Mouse (Mus musculus) MEL (cell line): Measurements from ENCODE around the gene Tamm41. TPM values are rescaled to one million over a fixed set of nuclear protein-coding genes. Genes with fewer than 3 reads are reported as not detected.

Source experiments
- DNase-seq: peaks from one replicate; pipeline ENCODE4 v3.0.0; 2011; ENCODE audit warnings: low read depth, low spot score
- H3K27ac ChIP-seq: 2 replicates; pipeline ENCODE4 v1.5.1; 2012; ENCODE audit warnings: low read depth, mild to moderate bottlenecking, control low read depth, low read length, moderate library complexity; ENCODE audit not compliant: control insufficient read depth
- H3K27me3 ChIP-seq, 2 experiments: fragments of 150-350 bp in 1 of 2; sonication (generic) in 1 of 2; 2 replicates each; pipeline ENCODE4 v1.6.1; 2012; ENCODE audit warnings: low read length in 2 of 2, mild to moderate bottlenecking in 2 of 2, improper control_type of control experiment in 1 of 2, moderate library complexity in 1 of 2; ENCODE audit not compliant: insufficient read depth in 2 of 2, control insufficient read depth in 1 of 2
- H3K36me3 ChIP-seq, 2 experiments: 2 replicates each; pipeline ENCODE4 v1.6.1; 2012 to 2014; ENCODE audit warnings: low read length in 2 of 2, improper control_type of control experiment in 1 of 2, inconsistent platforms in 1 of 2, mild to moderate bottlenecking in 1 of 2; ENCODE audit not compliant: insufficient read depth in 2 of 2, control insufficient read depth in 1 of 2
- H3K4me1 ChIP-seq, 2 experiments: fragments of 150-350 bp in 1 of 2; sonication (generic) in 1 of 2; 2 replicates each; pipeline ENCODE4 v1.6.1; 2012; ENCODE audit warnings: low read length in 2 of 2, improper control_type of control experiment in 1 of 2, mild to moderate bottlenecking in 1 of 2; ENCODE audit not compliant: insufficient read depth in 2 of 2, control insufficient read depth in 1 of 2
- H3K4me3 ChIP-seq, 2 experiments: fragments of 150-350 bp in 1 of 2; sonication (generic) in 1 of 2; 2 replicates each; pipeline ENCODE4 v1.5.1; 2012; ENCODE audit warnings: low read depth in 2 of 2, low read length in 2 of 2, mild to moderate bottlenecking in 2 of 2, moderate library complexity in 2 of 2, control low read depth in 1 of 2, improper control_type of control experiment in 1 of 2; ENCODE audit not compliant: control insufficient read depth in 1 of 2, insufficient read depth in 1 of 2
- H3K79me2 ChIP-seq: 2 replicates; pipeline ENCODE4 v1.6.1; 2012; ENCODE audit warnings: mild to moderate bottlenecking, low read length, moderate library complexity; ENCODE audit not compliant: control insufficient read depth, poor library complexity, insufficient read depth
- H3K9ac ChIP-seq: 2 replicates; pipeline ENCODE4 v1.6.1; 2012; ENCODE audit warnings: low read depth, mild to moderate bottlenecking, control low read depth, low read length, moderate library complexity; ENCODE audit not compliant: control insufficient read depth, poor library complexity, severe bottlenecking
- H3K9me3 ChIP-seq: fragments of 150-350 bp; sonication (generic); replicated peaks from 2 replicates; pipeline ENCODE4 v1.6.1; 2012; ENCODE audit warnings: mild to moderate bottlenecking, low read length, improper control_type of control experiment, moderate library complexity; ENCODE audit not compliant: insufficient read depth
- CHD1 ChIP-seq: IDR thresholded peaks from 2 replicates; pipeline ENCODE4 v1.6.1; 2012; ENCODE audit warnings: low read depth, mild to moderate bottlenecking, inconsistent platforms, low read length, improper control_type of control experiment
- CHD2 ChIP-seq: IDR thresholded peaks from 2 replicates; pipeline ENCODE4 v1.6.1; 2011; ENCODE audit warnings: low read length, improper control_type of control experiment
- ELF1 ChIP-seq: IDR thresholded peaks from 2 replicates; pipeline ENCODE4 v1.6.1; 2014; ENCODE audit warnings: low read depth, mild to moderate bottlenecking, inconsistent platforms, low read length, improper control_type of control experiment, moderate library complexity
- GABPA ChIP-seq: IDR thresholded peaks from 2 replicates; pipeline ENCODE4 v1.6.1; 2012; ENCODE audit warnings: low read depth, mild to moderate bottlenecking, inconsistent platforms, low read length, improper control_type of control experiment, moderate library complexity
- HCFC1 ChIP-seq: IDR thresholded peaks from 2 replicates; pipeline ENCODE4 v1.6.1; 2012; ENCODE audit warnings: low read depth, mild to moderate bottlenecking, inconsistent platforms, low read length, improper control_type of control experiment, moderate library complexity
- POLR2A ChIP-seq, 2 experiments: IDR thresholded peaks; 2 replicates each; pipeline ENCODE4 v1.6.1; 2011 to 2012; ENCODE audit warnings: low read length in 2 of 2, mild to moderate bottlenecking in 2 of 2, control low read depth in 1 of 2, improper control_type of control experiment in 1 of 2, low read depth in 1 of 2, moderate library complexity in 1 of 2; ENCODE audit not compliant: control insufficient read depth in 1 of 2, insufficient read depth in 1 of 2, poor library complexity in 1 of 2
- SMC3 ChIP-seq: IDR thresholded peaks from 2 replicates; pipeline ENCODE4 v1.6.1; 2011; ENCODE audit warnings: low read depth, low read length, improper control_type of control experiment
- TCF12 ChIP-seq: IDR thresholded peaks from 2 replicates; pipeline ENCODE4 v1.6.1; 2014; ENCODE audit warnings: low read depth, mild to moderate bottlenecking, inconsistent platforms, low read length, improper control_type of control experiment, moderate library complexity
- UBTF ChIP-seq: IDR thresholded peaks from 2 replicates; pipeline ENCODE4 v1.6.1; 2012; ENCODE audit warnings: low read depth, mild to moderate bottlenecking, inconsistent platforms, low read length, improper control_type of control experiment, moderate library complexity, borderline replicate concordance; ENCODE audit not compliant: insufficient read depth
- USF1 ChIP-seq: IDR thresholded peaks from 2 replicates; pipeline ENCODE4 v1.6.1; 2014; ENCODE audit warnings: low read depth, mild to moderate bottlenecking, inconsistent platforms, low read length, improper control_type of control experiment, moderate library complexity
- ZKSCAN1 ChIP-seq: IDR thresholded peaks from 2 replicates; pipeline ENCODE4 v1.6.1; 2012; ENCODE audit warnings: low read depth, mild to moderate bottlenecking, inconsistent platforms, low read length, improper control_type of control experiment, moderate library complexity
- ZNF384 ChIP-seq: IDR thresholded peaks from 2 replicates; pipeline ENCODE4 v1.6.1; 2012; ENCODE audit warnings: low read depth, mild to moderate bottlenecking, inconsistent platforms, low read length, improper control_type of control experiment
- polyA plus RNA-seq, 2 experiments: library from polyadenylated mRNA; stranded (reverse) in 1 of 2; unstranded in 1 of 2; fragments of >175 nt in 1 of 2; fragments of >200 nt in 1 of 2; gene quantifications; 2 replicates each; pipeline versions ENCODE4 v1.2.1 to v1.2.4; 2012; ENCODE audit warnings: low replicate concordance in 2 of 2, low read depth in 1 of 2; ENCODE audit not compliant: insufficient read length in 2 of 2, insufficient read depth in 1 of 2, missing spikeins in 1 of 2
- total RNA-seq: library from RNA; depleted of rRNA; stranded (reverse); fragments of 300-350 nt; gene quantifications from 2 replicates; pipeline ENCODE4 v1.2.3, GENCODE M21; 2012

Tamm41 gene
- total and polyA plus RNA-seq, 3 experiments: 80.5 to 87.4 TPM; not detected in 1

- Histone ChIP-seq H3K4me3 (no peak overlapping the region), H3K27me3 (no peaks in the 10 kb centered on the region), H3K9me3 (no peaks in the 10 kb centered on the region), H3K36me3 (peaks cover 0 to 2% of the 10 kb centered on the region in 2 experiments; a peak in 2 of 4 replicates), H3K4me1 (no peaks in the 10 kb centered on the region), H3K27ac (no peak overlapping the region)
- no peak for DNase-seq
- TF ChIP-seq ELF1: no peak
- TF ChIP-seq GABPA: no peak
- TF ChIP-seq ZNF384: no peak
- no peak for TF ChIP-seq HCFC1
- no peak for TF ChIP-seq CHD2
- TF ChIP-seq, all 39 proteins: peak for 0
- H3K79me2 ChIP-seq: no peaks in the 10 kb centered on the region
- H3K9ac ChIP-seq: no peak overlapping the region
Observed at GRCm38 (mm10) chr6:115013574-115013973, 24.1 kb downstream of the Tamm41 start.

- no peaks in the 10 kb centered on the region for H3K27me3 ChIP-seq
- no peak for DNase-seq
- peaks cover 0 to 4% of the 10 kb centered on the region in 2 experiments; a peak in 1 of 4 replicates for H3K4me1 ChIP-seq
- no peak overlapping the region for H3K27ac ChIP-seq
- TF ChIP-seq USF1: no peak
- no peak for TF ChIP-seq CHD2
- H3K9me3 ChIP-seq: no peaks in the 10 kb centered on the region
- peaks cover 2 to 3% of the 10 kb centered on the region in 2 experiments; a peak in 3 of 4 replicates for H3K36me3 ChIP-seq
- no peak overlapping the region for H3K4me3 ChIP-seq
- no peak overlapping the region for H3K9ac ChIP-seq
- no peaks in the 10 kb centered on the region for H3K79me2 ChIP-seq
Observed at GRCm38 (mm10) chr6:115011792-115012191, 25.9 kb downstream of the Tamm41 start.

- peaks cover 1 to 3% of the 10 kb centered on the region in 2 experiments; a peak in 3 of 4 replicates for H3K36me3 ChIP-seq
- no peak for TF ChIP-seq POLR2A (IDR thresholded peaks at IDR 0.05; ENCODE audit: control insufficient read depth in 1 of 2, insufficient read depth in 1 of 2, low read depth in 1 of 2, low read length in 2 of 2, poor library complexity in 1 of 2)
- no peak for TF ChIP-seq TCF12
- no peak for TF ChIP-seq CHD1
- no peak for TF ChIP-seq ZKSCAN1
- TF ChIP-seq SMC3: no peak
- no peak for TF ChIP-seq UBTF
- H3K9ac ChIP-seq: no peak overlapping the region
- peaks cover 0 to 4% of the 10 kb centered on the region in 2 experiments; a peak in 1 of 4 replicates for H3K4me1 ChIP-seq
- H3K79me2 ChIP-seq: no peaks in the 10 kb centered on the region
- no peaks in the 10 kb centered on the region for H3K9me3 ChIP-seq
- no peaks in the 10 kb centered on the region for H3K27me3 ChIP-seq
- no peak for DNase-seq
- no peak overlapping the region for H3K4me3 ChIP-seq
- H3K27ac ChIP-seq: no peak overlapping the region
Observed at GRCm38 (mm10) chr6:115010815-115011214, 26.9 kb downstream of the Tamm41 start.
